Mouse (Mus musculus) kidney, adult 9 months (tissue): ENCODE results near the gene Ankrd26.
A peak's percentile ranks its signal among the peaks of the same experiment; 100 is the strongest.

Experiments
- DNase-seq: peaks from one replicate; pipeline ENCODE4 v3.0.0; 2022

The Ankrd26 gene

GRCm38 (mm10) chr6:118477875-118478785 lies 83.9 kb downstream of the Ankrd26 start:
- no peak for DNase-seq

- no peak for DNase-seq
Observed at GRCm38 (mm10) chr6:118462069-118462705, 99.8 kb downstream of the Ankrd26 start.

- DNase-seq, result no peak
Observed at GRCm38 (mm10) chr6:118457726-118458125, 104.3 kb downstream of the Ankrd26 start.

DNA sequence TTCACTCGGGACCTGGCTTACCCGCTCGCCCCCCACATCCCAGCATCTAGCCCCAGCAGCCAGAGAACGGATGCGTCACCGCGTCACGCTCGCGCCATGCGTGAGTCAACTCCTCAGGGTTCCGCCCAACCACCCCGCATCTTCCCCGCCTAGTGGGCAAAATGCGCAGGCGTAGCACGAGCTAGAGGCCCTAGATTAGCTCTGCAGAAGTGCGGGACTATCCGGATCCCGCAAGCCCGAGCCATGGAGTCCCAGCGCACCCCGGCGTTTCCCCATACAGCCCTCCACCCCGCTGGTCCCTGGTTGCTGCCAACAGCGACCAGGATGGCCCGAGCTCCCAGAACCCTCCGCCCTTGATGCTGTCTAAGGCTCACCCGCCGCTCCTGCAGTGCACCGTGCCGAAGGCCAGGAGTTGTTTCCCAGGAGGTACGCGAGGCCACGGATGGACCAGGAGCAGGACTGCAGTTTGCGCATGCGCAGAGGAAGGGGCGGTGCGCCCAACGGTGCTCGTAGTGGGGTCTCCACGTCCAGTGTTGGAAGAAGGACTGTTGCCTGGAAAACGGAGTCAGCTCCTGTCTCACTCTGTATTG lies 106.9 kb downstream of the Ankrd26 start, which contains the start of gene Zfp248:
Gene Zfp248, minus strand, starts transcription at position 487 of the 590 bp plus-strand sequence.
- peak; percentile 87 for DNase-seq

DNA sequence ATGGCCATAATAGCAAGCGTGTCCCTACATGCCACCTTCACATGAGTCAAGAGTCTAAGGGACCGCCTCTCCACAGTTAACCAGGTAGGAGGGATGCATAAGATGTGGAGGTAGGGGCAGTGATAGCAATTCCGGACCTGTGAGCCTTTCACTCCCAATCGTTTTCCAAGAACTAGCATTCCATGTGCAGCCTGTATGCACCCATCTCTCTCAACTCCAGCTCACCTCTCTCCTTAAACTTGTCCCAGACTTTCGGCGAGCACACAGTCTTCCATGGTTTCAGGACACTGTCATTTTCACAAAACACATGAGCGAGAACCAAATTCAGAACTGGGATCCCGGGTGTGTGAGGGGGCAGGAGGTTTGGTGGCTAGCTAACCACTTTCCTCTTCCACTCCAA lies 107.6 kb downstream of the Ankrd26 start:
- no peak for DNase-seq
